In genomic region chr12:108829636-108830035, GRCm38 (mm10) we compare ENCODE assay signal across 27 mouse cellular contexts. TPM values are rescaled to one million over a fixed set of nuclear protein-coding genes. Genes with fewer than 3 reads are reported as not detected.
DNase-seq lines count a peak whose midpoint lies in the region; ATAC-seq and TF ChIP-seq lines count a peak whose summit lies in the region.
"Had no signal": no experiment of that assay in that cellular context is flagged by ENCODE, and none has a peak within 500 bp of the region (broad histone marks: within the 10 kb centered on the region; RNA-seq: fewer than 3 reads in every experiment).

No protein-coding gene starts in this region.

- peak overlapping the region; percentile 80 for H3K4me3 ChIP-seq in testis, adult 2 months (ENCODE audit: control insufficient read depth, low read depth, low read length)
- H3K4me3 ChIP-seq: embryonic facial prominence, embryonic 12.5 days; forebrain, embryonic 13.5 days; heart, embryonic 10.5 days; layer of hippocampus, adult 2 months; limb, embryonic 10.5 days; liver, embryonic 15.5 days; lung, embryonic 15.5 days; midbrain, embryonic 12.5 days; neural tube, embryonic 15.5 days; stomach, embryonic 15.5 days had no signal

- peaks cover 10% of the 10 kb centered on the region for H3K4me1 ChIP-seq in testis, adult 2 months (ENCODE audit: control insufficient read depth, insufficient read depth, low read length)

- peak; percentile 69 for DNase-seq in adrenal gland, adult 8-10 months
- no peak for DNase-seq in adrenal gland, postnatal 10 days
- DNase-seq in heart, adult 11 months, result peak; percentile 91
- no peak for DNase-seq in heart, postnatal 25 days (ENCODE audit: low spot score)
- DNase-seq in testis, postnatal 10 days (ENCODE audit: low spot score), result no peak
- DNase-seq: liver; right cerebral cortex, adult 18-20 months; right cerebral cortex, postnatal 4 days; thymus, adult 2 months; thymus, postnatal 4 days had no signal

- H3K27ac ChIP-seq in testis, adult 2 months (ENCODE audit: control insufficient read depth, insufficient read depth, low read depth, low read length), result no peak overlapping the region
- H3K27ac ChIP-seq: embryonic facial prominence, embryonic 12.5 days; forebrain, embryonic 13.5 days; heart, embryonic 10.5 days; kidney, postnatal 0 days; layer of hippocampus, adult 2 months; limb, embryonic 10.5 days; liver, embryonic 15.5 days; lung, embryonic 15.5 days; midbrain, embryonic 12.5 days; neural tube, embryonic 15.5 days; stomach, embryonic 15.5 days had no signal

- H3K27me3 ChIP-seq in testis, adult 2 months (ENCODE audit: control insufficient read depth, insufficient read depth, low read length), result no peaks in the 10 kb centered on the region
- H3K27me3 ChIP-seq: embryonic facial prominence, embryonic 12.5 days; forebrain, embryonic 13.5 days; lung, embryonic 15.5 days; neural tube, embryonic 15.5 days; Patski; stomach, embryonic 15.5 days had no signal

- H3K36me3 ChIP-seq in testis, adult 2 months (ENCODE audit: control insufficient read depth, insufficient read depth, low read length), result no peaks in the 10 kb centered on the region
- H3K36me3 ChIP-seq: lung, embryonic 15.5 days had no signal

- no peak for ATAC-seq in megakaryocyte progenitor cell, adult 5-6 weeks (replicated peaks; ENCODE audit: poor library complexity)
- ATAC-seq: CD4-positive, CD25-positive, alpha-beta regulatory T cell, adult 4 months; forebrain, embryonic 13.5 days; intestine, postnatal 0 days; Patski had no signal

- intact Hi-C loops in heart, postnatal 25 days (cut with DNase I), result no loop called here

- no peak for TF ChIP-seq POLR2A in testis, adult 2 months (IDR thresholded peaks at IDR 0.05; ENCODE audit: control insufficient read depth, low read depth, low read length)

- no peak for TF ChIP-seq CTCF in testis, adult 2 months (IDR thresholded peaks at IDR 0.05; ENCODE audit: control insufficient read depth, insufficient read depth, insufficient replicate concordance, low read depth, low read length)

RNA-seq across cellular contexts. Expression of gene Slc25a29, which starts 6.0 kb away (rescaled TPM):
- total RNA-seq in adrenal gland, adult 8-10 months (2022), result 10 to 100 TPM; 19.8 to 29.4 (median 23.8) TPM
- 1 to 10 TPM; 8.4 to 9.0 TPM for total RNA-seq in adrenal gland, postnatal 10 days (2021)
- 10 to 100 TPM in 1 of 2 experiments, 1 to 10 TPM in 1; 9.8 to 14.1 TPM for total RNA-seq in heart, postnatal 25 days (2021)
- polyA plus RNA-seq in testis, adult 2 months (2012; rRNA removed), result 2.8 and 4.4 TPM in 2 replicates
- total RNA-seq in megakaryocyte progenitor cell, adult 5-6 weeks (2015), result 1.3 and 1.8 TPM in 2 replicates
- 0.71 and 1.8 TPM in 2 replicates for total RNA-seq in megakaryocyte progenitor cell, adult 5-6 weeks (2017)
- total RNA-seq: hematopoietic stem cell, adult 5-6 weeks had no signal

RNA-seq across cellular contexts. Expression of gene Slc25a47, which starts 6.2 kb away (rescaled TPM):
- 10 to 100 TPM; 10.2 to 14.0 (median 12.2) TPM for total RNA-seq in adrenal gland, adult 8-10 months (2022)
- 100 to 1,000 TPM in 1 of 2 experiments, 10 to 100 TPM in 1; 49.1 to 181 TPM for total RNA-seq in adrenal gland, postnatal 10 days (2021)
- total RNA-seq in heart, postnatal 25 days (2021), result 1 to 10 TPM; 5.9 to 9.3 TPM
- polyA plus RNA-seq in testis, adult 2 months (2012; rRNA removed), result 6.8 and 7.8 TPM in 2 replicates
- 3.0 and 4.5 TPM in 2 replicates for total RNA-seq in megakaryocyte progenitor cell, adult 5-6 weeks (2015)
- 5.1 and 5.4 TPM in 2 replicates for total RNA-seq in megakaryocyte progenitor cell, adult 5-6 weeks (2017)

RNA-seq across cellular contexts. Expression of gene Yy1, which starts 36.9 kb away (rescaled TPM):
- total RNA-seq in adrenal gland, adult 8-10 months (2022), result 10 to 100 TPM; 65.4 to 76.7 (median 70.7) TPM
- 10 to 100 TPM; 59.8 to 66.4 TPM for total RNA-seq in adrenal gland, postnatal 10 days (2021)
- total RNA-seq in heart, postnatal 25 days (2021), result 10 to 100 TPM; 28.3 to 38.9 TPM
- 6.9 and 7.8 TPM in 2 replicates for polyA plus RNA-seq in testis, adult 2 months (2012; rRNA removed)
- total RNA-seq in megakaryocyte progenitor cell, adult 5-6 weeks (2015), result 79.4 and 90.2 TPM in 2 replicates
- 44.6 and 51.8 TPM in 2 replicates for total RNA-seq in megakaryocyte progenitor cell, adult 5-6 weeks (2017)

Comparison
In these comparisons a context has a peak if more than half of its experiments do, and no peak if none do; other contexts are left out.
1. DNase-seq: peak in adrenal gland, adult 8-10 months (single experiment) and heart, adult 11 months (single experiment); none in adrenal gland, postnatal 10 days (single experiment), heart, postnatal 25 days (single experiment) and testis, postnatal 10 days (single experiment).